In the genomic region with DNA sequence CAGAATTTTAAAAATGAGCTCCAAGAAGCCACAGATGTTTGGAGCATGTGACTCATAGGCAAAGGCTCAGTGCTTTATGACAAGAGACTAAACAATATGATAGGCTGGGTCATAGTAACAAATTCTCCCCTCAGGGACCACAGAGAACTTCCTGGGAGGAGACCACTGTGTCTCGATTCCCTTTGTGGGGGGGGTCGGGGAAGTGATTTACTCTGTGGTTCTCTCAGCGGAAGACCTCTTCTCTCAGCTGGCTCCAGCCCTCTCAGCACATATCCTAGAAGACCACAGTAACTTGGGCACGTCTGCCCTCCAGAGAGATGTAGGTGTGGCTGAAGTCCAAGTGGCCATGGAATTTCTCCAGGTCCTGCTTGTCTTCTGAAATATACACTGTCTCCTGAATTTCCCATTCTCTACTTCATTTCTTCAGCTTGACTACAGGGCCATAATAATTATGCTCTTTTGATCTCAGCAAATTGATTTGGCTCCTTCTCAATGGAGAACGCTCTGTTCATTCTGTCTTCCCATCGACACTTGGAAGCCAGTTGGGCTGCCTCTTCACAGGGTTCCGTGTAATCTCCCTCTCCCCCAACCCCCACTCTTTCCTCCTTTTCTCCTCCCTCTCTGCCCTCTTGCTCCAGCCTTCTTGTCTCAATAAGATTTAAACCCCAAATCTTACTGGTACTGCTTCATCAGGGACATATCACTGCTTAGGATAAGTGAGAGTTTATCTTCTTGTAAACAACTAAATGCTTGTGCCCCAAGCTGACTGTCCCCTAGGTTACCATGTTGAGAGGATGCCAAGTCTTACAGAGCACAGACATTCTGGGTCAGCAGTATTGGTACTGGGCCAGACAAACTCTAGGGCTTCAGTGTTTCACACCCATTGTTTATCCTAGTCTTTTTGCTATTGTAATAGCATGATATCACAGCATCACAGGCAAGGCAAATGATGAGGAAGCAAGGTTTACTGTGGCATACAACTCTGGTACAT, we compare ENCODE assay signal across 9 mouse cellular contexts.
DNase-seq lines count a peak whose midpoint lies in the region; ATAC-seq and TF ChIP-seq lines count a peak whose summit lies in the region.
"Had no signal": no experiment of that assay in that cellular context is flagged by ENCODE, and none has a peak within 500 bp of the region (broad histone marks: within the 10 kb centered on the region; RNA-seq: fewer than 3 reads in every experiment).

No protein-coding gene starts in this region.

- H3K79me2 ChIP-seq in C2C12 (ENCODE audit: control insufficient read depth, insufficient read depth): no peaks in the 10 kb centered on the region

- ATAC-seq in hindbrain, embryonic 15.5 days (ENCODE audit: low FRiP score, low read depth): peak; percentile 61
- ATAC-seq in hindbrain, embryonic 12.5 days (ENCODE audit: low FRiP score): no peak

- no peak for TF ChIP-seq CTCF in C2C12 (IDR thresholded peaks at IDR 0.05; ENCODE audit: control insufficient read depth, insufficient read depth, insufficient read length)

- WGBS in hindbrain, embryonic 15.5 days: 52% methylated on average over 7 of the region's 7 CpGs
- WGBS in hindbrain, embryonic 12.5 days: 75% methylated on average over 7 of the region's 7 CpGs

- H3K4me3 ChIP-seq in hindbrain, embryonic 15.5 days: no peak overlapping the region
- H3K4me3 ChIP-seq in hindbrain, embryonic 12.5 days: no peak overlapping the region
- H3K4me3 ChIP-seq in C2C12 (ENCODE audit: insufficient read depth, poor library complexity, severe bottlenecking): no peak overlapping the region
- H3K4me3 ChIP-seq: liver, embryonic 13.5 days had no signal

- DNase-seq in c-Kit-positive CD71-negative TER-119-negative erythroid progenitor cells, embryonic 14.5 days (ENCODE audit: low read depth): peak; percentile 7
- peak; percentile 38 to 57 for DNase-seq in kidney, postnatal 4 days
- no peak for DNase-seq in urinary bladder, adult 2 months (ENCODE audit: low spot score)
- no peak for DNase-seq in embryo, embryonic 9.5 days (ENCODE audit: extremely low spot score)
- no peak for DNase-seq in layer of hippocampus, adult 8-10 months (ENCODE audit: low spot score in 2 of 2)
- DNase-seq: liver, embryonic 13.5 days had no signal

- no peaks in the 10 kb centered on the region for H3K79me3 ChIP-seq in C2C12 (ENCODE audit: low read depth)

- no peaks in the 10 kb centered on the region for H3K36me3 ChIP-seq in hindbrain, embryonic 15.5 days
- no peaks in the 10 kb centered on the region for H3K36me3 ChIP-seq in hindbrain, embryonic 12.5 days
- H3K36me3 ChIP-seq in C2C12 (ENCODE audit: control insufficient read depth, insufficient read depth): no peaks in the 10 kb centered on the region
- H3K36me3 ChIP-seq: liver, embryonic 13.5 days had no signal

- peaks cover 20% of the 10 kb centered on the region for H3K4me1 ChIP-seq in hindbrain, embryonic 15.5 days (replicated peaks)
- peaks cover 10% of the 10 kb centered on the region for H3K4me1 ChIP-seq in hindbrain, embryonic 12.5 days
- H3K4me1 ChIP-seq: liver, embryonic 13.5 days had no signal

- no peak overlapping the region for H3K4me2 ChIP-seq in hindbrain, embryonic 15.5 days
- no peak overlapping the region for H3K4me2 ChIP-seq in hindbrain, embryonic 12.5 days (replicated peaks)
- H3K4me2 ChIP-seq: liver, embryonic 13.5 days had no signal

- H3K9me3 ChIP-seq in hindbrain, embryonic 15.5 days: no peaks in the 10 kb centered on the region
- H3K9me3 ChIP-seq in hindbrain, embryonic 12.5 days (replicated peaks): no peaks in the 10 kb centered on the region
- H3K9me3 ChIP-seq: liver, embryonic 13.5 days had no signal

- no peak overlapping the region for H3K9ac ChIP-seq in hindbrain, embryonic 15.5 days
- no peak overlapping the region for H3K9ac ChIP-seq in hindbrain, embryonic 12.5 days
- H3K9ac ChIP-seq: liver, embryonic 13.5 days had no signal

- H3K27ac ChIP-seq in hindbrain, embryonic 15.5 days (replicated peaks): 0 out of 2 replicates have a peak overlapping the region, but pooled peaks have one; percentile 46
- H3K27ac ChIP-seq in hindbrain, embryonic 12.5 days: no peak overlapping the region
- H3K27ac ChIP-seq: liver, embryonic 13.5 days had no signal

- H3ac ChIP-seq in C2C12 (ENCODE audit: control insufficient read depth, insufficient read length, low read depth): no peak overlapping the region

- no peaks in the 10 kb centered on the region for H3K27me3 ChIP-seq in hindbrain, embryonic 15.5 days
- peaks cover 3% of the 10 kb centered on the region; the same call in 1 of the 2 replicates for H3K27me3 ChIP-seq in hindbrain, embryonic 12.5 days
- H3K27me3 ChIP-seq in C2C12 (ENCODE audit: control insufficient read depth, insufficient read depth, insufficient read length): no peaks in the 10 kb centered on the region

TF ChIP-seq in C2C12, 6 proteins besides CTCF, POLR2A, EP300 and RAD21:
- peak; percentile 84 for TF ChIP-seq USF1 (IDR thresholded peaks at IDR 0.05; ENCODE audit: low read depth)
- no peak for TF ChIP-seq MAX (IDR thresholded peaks at IDR 0.05)
- TF ChIP-seq MYOD1 (IDR thresholded peaks at IDR 0.05; ENCODE audit: control insufficient read depth, insufficient read length, low read depth): peak; percentile 19
- TF ChIP-seq MYOG (IDR thresholded peaks at IDR 0.05; ENCODE audit: control insufficient read depth, extremely low read depth, insufficient read length): no peak
- TF ChIP-seq CEBPB (IDR thresholded peaks at IDR 0.05; ENCODE audit: low read depth): no peak
- TF ChIP-seq FOSL1 (IDR thresholded peaks at IDR 0.05; ENCODE audit: insufficient read depth, low read length, poor library complexity, severe bottlenecking): peak; percentile 26

Comparison
In these comparisons a context has a peak if more than half of its experiments do, and no peak if none do; other contexts are left out.
1. DNase-seq: peak in c-Kit-positive CD71-negative TER-119-negative erythroid progenitor cells, embryonic 14.5 days (single experiment) and kidney, postnatal 4 days (2 of 2); none in urinary bladder, adult 2 months (single experiment), embryo, embryonic 9.5 days (single experiment) and layer of hippocampus, adult 8-10 months (0 of 2).